Mouse (Mus musculus) cerebral cortex, adult 2 months (tissue): Measurements from ENCODE around the gene Pnp2.

ENCODE experiments used
- WGBS: fragments of 180-500 bp; shearing (Covaris S2); methylation state at CpG from one replicate; pipeline ENCODE4 v1.1.7; 2018; 5-methylcytosine and 5-hydroxymethylcytosine counted together

Pnp2 gene

DNA sequence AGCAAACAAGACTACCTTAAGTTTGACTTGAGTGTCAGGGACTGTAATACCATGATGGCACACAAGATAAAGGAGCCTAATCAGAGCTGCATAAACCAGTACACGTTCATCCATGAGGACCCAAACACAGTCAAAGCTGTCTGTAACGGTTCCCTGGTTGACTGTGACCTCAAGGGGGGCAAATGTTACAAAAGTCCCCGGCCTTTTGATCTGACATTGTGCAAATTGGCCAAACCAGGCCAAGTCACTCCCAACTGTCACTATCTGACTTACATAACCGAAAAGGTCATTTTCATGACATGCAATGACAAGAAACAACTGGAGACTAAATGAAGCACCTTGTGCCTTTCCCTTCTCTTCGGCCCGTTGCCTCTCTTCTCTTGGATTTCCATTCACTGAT is 53.8 kb downstream of the Pnp2 start:
- 95% methylated on average over 6 of the region's 6 CpGs for WGBS
